Mouse (Mus musculus): ENCODE data around the gene Egfem1. TPM values are rescaled to one million over a fixed set of nuclear protein-coding genes. Genes with fewer than 3 reads are reported as not detected.
A peak's percentile ranks its signal among the peaks of the same experiment; 100 is the strongest.

Gene Egfem1
- polyA plus RNA-seq, 1 experiment from 2014 or later = 7.9 TPM

DNA sequence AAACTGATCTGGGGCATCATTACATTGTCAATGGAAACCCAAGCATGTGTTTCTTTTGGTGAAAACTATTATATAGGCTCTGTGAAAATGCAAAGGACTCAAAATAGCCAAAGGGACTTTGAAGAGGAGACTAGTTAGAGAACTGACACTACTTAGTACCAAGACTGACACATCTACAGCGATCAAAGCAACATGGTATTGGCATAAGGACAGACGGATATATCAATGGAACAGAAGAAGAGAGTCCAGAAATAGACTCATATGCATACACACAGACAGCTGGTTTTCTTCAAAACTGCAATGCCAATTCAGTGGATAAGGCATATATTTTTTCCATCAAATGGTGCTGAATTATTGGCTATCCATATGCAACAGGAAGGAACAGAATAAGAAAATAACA, 140.6 kb downstream of the Egfem1 start:
- H3K9ac ChIP-seq = no peak overlapping the region
- no peak overlapping the region for H3K4me2 ChIP-seq
- H3K36me3 ChIP-seq (replicated peaks) = no peaks in the 10 kb centered on the region
- H3K4me1 ChIP-seq = no peaks in the 10 kb centered on the region
- no peak for ATAC-seq (replicated peaks)
- no peak overlapping the region for H3K4me3 ChIP-seq
- H3K27ac ChIP-seq = no peak overlapping the region
- no peaks in the 10 kb centered on the region for H3K9me3 ChIP-seq
- no peaks in the 10 kb centered on the region for H3K27me3 ChIP-seq (replicated peaks)
- 80% methylated on average over 2 of the region's 2 CpGs for WGBS

DNA sequence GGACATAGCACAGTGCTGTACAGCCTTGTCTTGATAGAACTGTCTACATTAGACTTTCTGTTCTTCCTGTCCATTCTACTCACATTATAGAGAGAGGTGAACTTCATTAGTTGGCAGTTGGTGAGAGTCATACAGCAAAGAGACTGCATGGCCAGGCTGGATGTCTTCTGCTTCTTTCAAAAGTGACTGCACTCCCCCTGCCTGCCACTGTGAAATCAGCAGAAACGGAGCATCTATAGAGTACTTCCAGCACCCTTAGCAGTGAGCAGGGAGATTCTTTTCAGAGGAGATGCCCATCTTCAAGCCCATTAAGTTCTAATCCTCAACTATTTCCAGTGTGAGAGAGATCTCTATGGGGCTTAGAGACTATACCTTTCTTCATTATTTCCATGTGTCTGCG, 147.9 kb downstream of the Egfem1 start:
- Histone ChIP-seq H3K4me3 (no peak overlapping the region), H3K9ac (no peak overlapping the region), H3K36me3 (replicated peaks) (no peaks in the 10 kb centered on the region), H3K4me2 (no peak overlapping the region), H3K9me3 (no peaks in the 10 kb centered on the region), H3K4me1 (no peaks in the 10 kb centered on the region), H3K27ac (no peak overlapping the region), H3K27me3 (replicated peaks) (no peaks in the 10 kb centered on the region)
- no peak for ATAC-seq (replicated peaks)
- WGBS = 75% methylated on average over 2 of the region's 2 CpGs

DNA sequence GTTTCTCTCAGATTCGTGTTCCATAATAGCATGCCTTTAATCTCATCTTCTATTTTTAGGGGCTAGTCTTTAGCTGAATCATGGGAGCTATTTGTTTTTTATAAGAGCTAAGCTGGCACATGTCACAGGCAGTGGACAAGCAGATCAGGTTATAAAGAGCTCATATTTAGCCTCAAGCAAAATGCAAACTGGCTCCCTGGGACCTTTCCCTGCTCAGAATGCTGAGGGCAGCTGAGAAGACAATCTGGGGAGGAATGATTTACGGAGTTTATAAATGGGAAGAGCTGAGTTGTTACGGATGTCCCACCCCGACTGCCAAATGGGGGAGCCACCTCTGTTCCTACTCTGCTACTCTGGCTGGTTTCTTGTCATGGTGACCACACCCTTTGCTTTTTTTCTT, 153.7 kb downstream of the Egfem1 start:
- no peaks in the 10 kb centered on the region for H3K9me3 ChIP-seq
- WGBS = 59% methylated on average over 4 of the region's 4 CpGs
- H3K36me3 ChIP-seq (replicated peaks) = no peaks in the 10 kb centered on the region
- no peak overlapping the region for H3K27ac ChIP-seq
- H3K27me3 ChIP-seq (replicated peaks) = no peaks in the 10 kb centered on the region
- H3K9ac ChIP-seq = no peak overlapping the region
- H3K4me3 ChIP-seq = no peak overlapping the region
- no peak for ATAC-seq (replicated peaks)
- no peak overlapping the region for H3K4me2 ChIP-seq
- no peaks in the 10 kb centered on the region for H3K4me1 ChIP-seq

DNA sequence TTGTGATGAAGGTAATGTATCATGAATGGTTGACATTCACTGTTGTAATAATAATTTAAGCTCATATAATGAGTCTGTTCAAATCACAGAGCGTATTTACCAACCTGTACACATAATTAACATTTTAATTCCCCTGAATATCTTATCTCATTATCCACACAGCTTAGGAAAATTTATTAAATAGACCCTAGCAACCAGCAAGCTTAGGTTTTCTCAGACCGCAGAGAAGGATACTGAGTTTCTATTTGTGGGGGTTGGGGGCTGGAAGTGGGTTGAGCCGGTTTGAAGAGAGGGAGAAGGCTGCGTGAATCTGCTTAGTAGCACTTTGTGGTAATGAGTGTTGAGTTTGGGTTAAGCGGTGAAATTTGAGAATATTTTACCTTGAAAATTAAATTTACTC, 154.7 kb downstream of the Egfem1 start:
- no peaks in the 10 kb centered on the region for H3K36me3 ChIP-seq (replicated peaks)
- H3K9me3 ChIP-seq = no peaks in the 10 kb centered on the region
- ATAC-seq (replicated peaks) = 0 out of 2 replicates have a peak, but pooled peaks have one; percentile 11
- H3K27ac ChIP-seq = no peak overlapping the region
- no peaks in the 10 kb centered on the region for H3K4me1 ChIP-seq
- H3K4me3 ChIP-seq = no peak overlapping the region
- H3K4me2 ChIP-seq = no peak overlapping the region
- 61% methylated on average over 5 of the region's 5 CpGs for WGBS
- no peaks in the 10 kb centered on the region for H3K27me3 ChIP-seq (replicated peaks)
- H3K9ac ChIP-seq = no peak overlapping the region

DNA sequence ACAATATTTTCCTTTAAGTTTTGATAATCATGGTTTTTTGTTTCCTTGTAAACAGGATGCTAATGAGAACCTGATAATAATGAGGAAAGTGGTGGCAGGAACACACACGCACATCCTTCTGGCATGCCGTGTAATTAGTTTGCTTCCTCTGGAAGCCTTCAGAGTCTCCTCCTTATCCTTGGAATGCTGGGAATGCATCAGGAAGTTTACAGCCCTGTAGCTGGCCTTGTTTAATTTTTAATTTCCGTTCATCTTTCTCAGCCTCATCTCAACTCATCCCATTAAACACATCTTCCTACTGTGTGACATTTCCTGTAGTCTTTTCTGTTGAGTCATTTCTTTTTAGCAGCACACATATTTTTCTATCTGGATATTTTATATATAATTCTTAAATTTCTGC, 161.8 kb downstream of the Egfem1 start:
- H3K27me3 ChIP-seq (replicated peaks) = no peaks in the 10 kb centered on the region
- no peak overlapping the region for H3K9ac ChIP-seq
- no peak overlapping the region for H3K4me2 ChIP-seq
- H3K36me3 ChIP-seq (replicated peaks) = no peaks in the 10 kb centered on the region
- H3K4me3 ChIP-seq = no peak overlapping the region
- H3K4me1 ChIP-seq = no peaks in the 10 kb centered on the region
- no peaks in the 10 kb centered on the region for H3K9me3 ChIP-seq
- 46% methylated on average over 3 of the region's 3 CpGs for WGBS
- no peak overlapping the region for H3K27ac ChIP-seq
- no peak for ATAC-seq (replicated peaks)

DNA sequence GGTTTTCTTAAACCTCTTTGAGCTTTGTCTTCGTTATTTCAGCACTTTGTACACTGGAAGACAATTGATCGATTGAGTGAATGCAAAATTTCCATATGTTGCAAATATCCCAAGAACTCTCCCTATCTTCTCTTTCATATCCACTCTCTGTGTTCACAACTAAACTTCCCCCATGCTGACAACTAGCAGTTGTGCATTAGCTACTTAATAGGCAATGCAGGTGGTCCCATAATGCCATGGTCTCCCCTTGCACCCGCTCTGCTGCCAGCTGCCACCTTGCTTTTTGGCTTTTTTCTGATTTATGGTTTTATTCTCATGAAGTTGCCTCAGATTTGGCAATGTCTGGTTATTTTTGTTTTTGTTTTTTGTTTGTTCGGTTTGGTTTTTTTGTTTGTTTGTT, 209.8 kb downstream of the Egfem1 start:
- 0 out of 2 replicates have a peak, but pooled peaks cover 3% of the 10 kb centered on the region for H3K4me1 ChIP-seq
- H3K9ac ChIP-seq = no peak overlapping the region
- H3K36me3 ChIP-seq (replicated peaks) = no peaks in the 10 kb centered on the region
- H3K27me3 ChIP-seq (replicated peaks) = no peaks in the 10 kb centered on the region
- H3K4me2 ChIP-seq = no peak overlapping the region
- ATAC-seq (replicated peaks) = no peak
- WGBS = 49% methylated on average over 4 of the region's 4 CpGs
- H3K9me3 ChIP-seq = no peaks in the 10 kb centered on the region
- H3K4me3 ChIP-seq = no peak overlapping the region
- H3K27ac ChIP-seq = no peak overlapping the region

DNA sequence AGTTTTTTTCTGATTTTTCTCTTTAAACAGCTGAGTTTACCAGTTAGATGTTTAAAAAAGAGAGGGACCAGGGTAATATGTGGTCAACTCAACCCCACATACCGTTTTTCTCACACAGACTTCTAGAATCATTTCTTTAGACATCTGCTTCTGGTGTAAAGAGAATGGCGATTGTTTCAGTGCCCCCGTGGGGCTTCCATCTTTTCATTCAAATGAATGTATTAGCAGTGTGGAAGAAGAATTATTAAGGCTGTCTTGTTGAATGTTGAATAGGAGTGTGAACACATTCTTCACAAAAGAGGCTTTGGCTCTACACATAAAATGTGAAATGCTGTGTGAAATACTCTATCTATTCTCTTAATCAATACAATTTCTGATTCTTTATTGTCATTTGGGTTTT, 210.4 kb downstream of the Egfem1 start:
- Histone ChIP-seq H3K36me3 (replicated peaks) (no peaks in the 10 kb centered on the region), H3K4me2 (no peak overlapping the region), H3K27me3 (replicated peaks) (no peaks in the 10 kb centered on the region), H3K4me1 (0 out of 2 replicates have a peak, but pooled peaks cover 3% of the 10 kb centered on the region), H3K9ac (no peak overlapping the region), H3K9me3 (no peaks in the 10 kb centered on the region), H3K27ac (no peak overlapping the region), H3K4me3 (no peak overlapping the region)
- 11% methylated on average over 3 of the region's 3 CpGs for WGBS
- ATAC-seq (replicated peaks) = no peak

DNA sequence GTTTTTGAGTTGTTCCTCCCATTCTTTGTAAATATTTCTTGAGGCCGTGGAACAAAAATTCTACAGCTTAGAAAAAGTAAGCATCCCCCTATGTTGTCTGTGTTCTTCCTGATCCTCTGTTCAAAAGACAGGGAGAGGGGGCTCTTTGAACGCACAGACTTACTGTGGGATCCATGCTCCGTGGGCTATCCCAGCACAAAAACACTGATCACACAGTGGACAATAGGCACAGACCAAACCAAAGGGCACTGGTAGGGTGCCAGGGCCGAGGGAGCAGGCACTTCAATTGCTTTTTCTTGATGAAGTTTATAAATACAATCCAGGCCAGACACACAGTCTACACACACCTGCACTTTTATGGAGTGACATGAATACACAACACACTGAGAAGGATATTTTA, 211.4 kb downstream of the Egfem1 start:
- no peak overlapping the region for H3K9ac ChIP-seq
- H3K27me3 ChIP-seq (replicated peaks) = no peaks in the 10 kb centered on the region
- no peak for ATAC-seq (replicated peaks)
- no peak overlapping the region for H3K27ac ChIP-seq
- no peaks in the 10 kb centered on the region for H3K36me3 ChIP-seq (replicated peaks)
- 0 out of 2 replicates have a peak, but pooled peaks cover 3% of the 10 kb centered on the region for H3K4me1 ChIP-seq
- no peak overlapping the region for H3K4me3 ChIP-seq
- no peaks in the 10 kb centered on the region for H3K9me3 ChIP-seq
- WGBS = 32% methylated on average over 4 of the region's 4 CpGs
- no peak overlapping the region for H3K4me2 ChIP-seq

DNA sequence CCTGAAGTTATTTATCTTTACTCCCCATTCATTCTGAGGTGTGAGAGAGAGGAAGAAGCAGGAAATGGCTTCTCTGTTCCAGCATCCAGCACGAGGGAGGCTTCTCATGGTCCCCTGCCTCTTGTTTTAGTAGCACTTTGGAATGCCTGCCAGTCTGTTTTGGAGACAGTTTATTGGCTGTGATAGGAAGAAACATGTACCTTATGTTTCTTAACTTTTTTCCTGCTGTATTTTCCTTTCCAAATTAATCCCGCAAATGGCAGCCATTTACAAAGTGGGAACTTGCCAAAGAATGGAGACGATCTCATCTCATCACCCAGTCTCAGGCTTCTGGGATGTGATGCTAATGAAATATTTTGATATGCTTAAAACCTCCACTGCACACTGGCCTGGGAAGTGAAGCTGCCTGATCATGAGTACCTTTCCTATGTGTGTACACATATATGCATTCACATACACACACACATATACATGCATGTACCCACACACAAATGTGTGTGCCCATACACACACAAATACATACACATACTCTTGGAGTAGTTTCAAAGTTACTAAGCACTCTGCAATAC, 260.5 kb downstream of the Egfem1 start:
- H3K9me3 ChIP-seq = no peaks in the 10 kb centered on the region
- WGBS = 80% methylated on average over 3 of the region's 3 CpGs
- ATAC-seq (replicated peaks) = no peak
- no peak overlapping the region for H3K9ac ChIP-seq
- no peak overlapping the region for H3K4me3 ChIP-seq
- H3K27ac ChIP-seq = no peak overlapping the region
- H3K36me3 ChIP-seq (replicated peaks) = no peaks in the 10 kb centered on the region
- H3K4me1 ChIP-seq = no peaks in the 10 kb centered on the region
- H3K27me3 ChIP-seq (replicated peaks) = no peaks in the 10 kb centered on the region
- H3K4me2 ChIP-seq = no peak overlapping the region

DNA sequence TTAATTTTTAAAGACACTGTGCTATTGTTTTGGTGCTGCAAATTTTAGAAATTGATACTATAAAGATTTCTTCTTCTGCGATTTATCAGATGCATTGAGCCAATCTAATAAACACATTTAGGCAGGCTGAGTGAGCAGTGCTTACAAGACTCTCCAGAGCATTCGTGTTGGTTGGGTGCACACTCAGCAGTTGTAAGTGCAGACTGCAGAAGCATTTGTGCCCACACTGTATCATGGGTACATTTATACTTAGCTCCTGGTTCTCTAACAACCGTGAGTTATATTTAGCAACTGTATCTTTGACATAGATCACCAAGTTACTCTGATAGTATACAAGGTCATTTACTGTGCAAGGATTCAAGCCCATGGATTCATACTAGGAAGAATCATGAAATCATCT, 264.0 kb downstream of the Egfem1 start:
- H3K9ac ChIP-seq = no peak overlapping the region
- no peak for ATAC-seq (replicated peaks)
- no peak overlapping the region for H3K4me3 ChIP-seq
- H3K4me1 ChIP-seq = no peaks in the 10 kb centered on the region
- H3K4me2 ChIP-seq = no peak overlapping the region
- WGBS = 80% methylated on average over 3 of the region's 3 CpGs
- H3K27me3 ChIP-seq (replicated peaks) = no peaks in the 10 kb centered on the region
- no peak overlapping the region for H3K27ac ChIP-seq
- no peaks in the 10 kb centered on the region for H3K36me3 ChIP-seq (replicated peaks)
- H3K9me3 ChIP-seq = no peaks in the 10 kb centered on the region

DNA sequence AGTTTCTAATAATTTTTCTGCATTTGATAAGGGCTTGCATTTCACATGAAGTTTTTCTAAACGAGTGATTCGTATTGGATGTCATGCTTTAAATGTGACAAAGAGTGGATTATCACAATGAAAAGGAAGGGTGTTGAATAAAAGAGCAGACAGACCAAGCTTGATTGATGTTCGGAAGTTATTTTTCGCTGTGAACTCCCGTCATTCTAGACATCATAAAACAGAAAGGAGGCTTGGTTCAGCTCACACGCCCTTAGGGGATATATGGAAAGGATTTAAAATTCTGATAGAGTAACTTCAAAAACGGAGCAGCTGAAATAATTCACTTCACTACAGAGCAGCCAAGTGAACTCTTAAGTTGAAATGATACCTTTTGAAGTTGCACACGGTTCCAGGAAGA, 285.1 kb downstream of the Egfem1 start:
- Histone ChIP-seq H3K4me1 (0 out of 2 replicates have a peak, but pooled peaks cover 4% of the 10 kb centered on the region), H3K9ac (no peak overlapping the region), H3K27ac (no peak overlapping the region), H3K4me3 (no peak overlapping the region), H3K4me2 (no peak overlapping the region), H3K36me3 (replicated peaks) (no peaks in the 10 kb centered on the region), H3K27me3 (replicated peaks) (no peaks in the 10 kb centered on the region), H3K9me3 (no peaks in the 10 kb centered on the region)
- WGBS = 33% methylated on average over 8 of the region's 8 CpGs
- ATAC-seq (replicated peaks) = peak; percentile 60; the same call in 1 of the 2 replicates

DNA sequence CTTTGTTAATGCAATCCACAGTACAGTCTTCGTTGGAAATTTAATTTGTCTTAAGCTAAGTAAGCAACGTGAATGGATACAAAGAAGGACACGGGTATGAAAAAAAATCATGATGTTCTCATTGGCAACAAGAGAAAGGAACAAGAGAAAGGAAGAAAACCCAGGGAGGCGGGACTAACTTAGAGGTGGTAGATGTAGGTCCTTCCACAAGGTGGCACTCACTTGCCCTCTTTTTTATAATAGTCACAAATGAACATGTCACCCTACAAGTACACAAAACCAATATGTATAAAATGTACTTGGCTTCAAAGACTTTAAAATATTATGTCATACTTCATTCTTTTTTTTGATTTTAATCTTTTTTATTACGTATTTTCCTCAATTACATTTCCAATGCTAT, 288.7 kb downstream of the Egfem1 start:
- Histone ChIP-seq H3K4me3 (no peak overlapping the region), H3K9me3 (no peaks in the 10 kb centered on the region), H3K36me3 (replicated peaks) (no peaks in the 10 kb centered on the region), H3K27me3 (replicated peaks) (no peaks in the 10 kb centered on the region), H3K4me2 (no peak overlapping the region), H3K27ac (no peak overlapping the region), H3K9ac (no peak overlapping the region), H3K4me1 (0 out of 2 replicates have a peak, but pooled peaks cover 4% of the 10 kb centered on the region)
- 72% methylated on average over 5 of the region's 5 CpGs for WGBS
- ATAC-seq (replicated peaks) = no peak

DNA sequence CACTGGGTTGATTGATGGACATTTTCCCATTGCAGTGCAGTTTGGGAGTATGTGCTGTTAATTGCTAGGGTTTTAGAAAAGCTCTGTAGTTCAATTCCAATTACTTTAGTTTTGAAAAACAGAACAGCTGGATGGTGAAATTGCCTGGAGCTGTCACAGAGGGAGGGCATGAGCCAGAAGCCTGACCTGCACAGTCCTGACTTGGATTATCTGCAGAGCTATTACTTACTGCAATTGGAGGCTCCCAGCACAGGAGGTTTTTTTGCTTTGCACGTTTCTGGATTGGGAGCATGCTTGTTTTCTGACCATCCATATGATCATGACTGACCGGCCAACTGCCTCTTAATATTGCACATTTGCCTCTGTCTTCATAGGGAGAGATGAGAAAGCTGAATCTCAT, 299.4 kb downstream of the Egfem1 start:
- H3K27me3 ChIP-seq (replicated peaks) = no peaks in the 10 kb centered on the region
- no peak overlapping the region for H3K9ac ChIP-seq
- ATAC-seq (replicated peaks) = no peak; the same call in 1 of the 2 replicates
- 54% methylated on average over 2 of the region's 2 CpGs for WGBS
- no peaks in the 10 kb centered on the region for H3K9me3 ChIP-seq
- H3K4me2 ChIP-seq = no peak overlapping the region
- no peak overlapping the region for H3K27ac ChIP-seq
- H3K4me3 ChIP-seq = no peak overlapping the region
- H3K4me1 ChIP-seq = 0 out of 2 replicates have a peak, but pooled peaks cover 8% of the 10 kb centered on the region
- H3K36me3 ChIP-seq (replicated peaks) = no peaks in the 10 kb centered on the region

Data from midbrain, embryonic 15.5 days (tissue).